In the genomic region with DNA sequence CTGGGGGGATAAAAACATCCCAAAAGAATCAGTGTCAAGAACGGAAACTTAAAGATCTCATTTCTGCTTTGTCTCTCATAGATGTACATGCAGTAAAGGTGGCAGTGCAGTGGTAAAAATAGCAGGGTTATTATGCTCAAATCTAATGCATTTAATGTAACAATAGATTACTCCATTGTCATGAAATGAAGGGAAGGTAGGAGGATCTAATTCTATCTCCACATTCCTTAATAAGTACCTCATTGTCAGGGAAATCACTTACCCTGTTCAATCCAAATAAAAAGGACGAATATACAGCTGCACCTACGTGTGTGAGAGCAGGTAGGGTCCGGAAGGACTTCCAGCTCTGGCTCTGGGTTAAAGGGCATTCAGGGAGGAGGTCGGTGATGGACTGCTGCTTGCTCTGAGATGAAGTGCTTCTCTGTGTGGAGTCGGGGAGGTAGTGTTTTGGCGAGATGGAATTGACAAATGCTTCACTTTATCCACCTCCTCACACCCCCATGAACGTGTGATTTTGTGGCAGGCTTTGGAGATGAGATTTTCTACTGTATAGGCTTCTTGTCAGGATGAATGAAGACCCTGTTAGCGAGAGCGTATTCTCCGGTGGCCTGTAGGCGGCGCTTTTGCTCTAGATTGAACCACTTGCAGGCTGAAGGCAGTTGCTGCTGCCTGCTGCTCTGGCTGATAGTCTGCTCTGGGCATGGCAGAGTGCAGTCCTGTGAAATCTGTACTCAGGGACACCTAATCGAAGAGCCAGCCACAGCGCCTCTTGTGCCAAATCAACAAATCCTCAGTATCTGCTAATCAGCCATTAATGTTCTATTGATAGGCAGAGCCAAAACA, we compare ENCODE assay signal across 8 mouse cellular contexts.
A peak's percentile ranks its signal among the peaks of the same experiment; 100 is the strongest.
DNase-seq lines count a peak whose midpoint lies in the region; ATAC-seq lines count a peak whose summit lies in the region.
"Had no signal": no experiment of that assay in that cellular context is flagged by ENCODE, and none has a peak within 500 bp of the region (broad histone marks: within the 10 kb centered on the region; RNA-seq: fewer than 3 reads in every experiment).

No protein-coding gene starts in this region.

- no peaks in the 10 kb centered on the region for H3K9me3 ChIP-seq in midbrain, embryonic 16.5 days (replicated peaks; ENCODE audit: control insufficient read depth, low read length, poor library complexity, severe bottlenecking)
- H3K9me3 ChIP-seq: heart, embryonic 13.5 days had no signal

- no peak overlapping the region for H3K27ac ChIP-seq in midbrain, embryonic 16.5 days (ENCODE audit: low read length)
- H3K27ac ChIP-seq: heart, embryonic 13.5 days had no signal

- H3K36me3 ChIP-seq in midbrain, embryonic 16.5 days (ENCODE audit: control insufficient read depth, insufficient read depth, low read length): no peaks in the 10 kb centered on the region
- H3K36me3 ChIP-seq: heart, embryonic 13.5 days had no signal

- H3K4me2 ChIP-seq in midbrain, embryonic 16.5 days (ENCODE audit: low read length): no peak overlapping the region; the same call in 1 of the 2 replicates
- H3K4me2 ChIP-seq: heart, embryonic 13.5 days had no signal

- WGBS in midbrain, embryonic 16.5 days: 25% methylated on average over 15 of the region's 15 CpGs

- peak; percentile 30 for DNase-seq in MEL-GATA-1-ER (ENCODE audit: extremely low read depth, low read depth)
- peak; percentile 7 for DNase-seq in adrenal gland, adult 8-10 months
- DNase-seq in embryo, embryonic 11.5 days (ENCODE audit: low read depth, low spot score): peak; percentile 57
- peak; percentile 61 for DNase-seq in heart, postnatal 4 days
- peak; percentile 88 to 91 for DNase-seq in layer of hippocampus, postnatal 25 days (ENCODE audit: extremely low spot score in 1 of 2, low spot score in 1 of 2)
- peak; percentile 78 for DNase-seq in testis, postnatal 10 days (ENCODE audit: low spot score)

- no peak overlapping the region for H3K9ac ChIP-seq in midbrain, embryonic 16.5 days (ENCODE audit: low read depth, low read length)
- H3K9ac ChIP-seq: heart, embryonic 13.5 days had no signal

- no peaks in the 10 kb centered on the region for H3K27me3 ChIP-seq in midbrain, embryonic 16.5 days (ENCODE audit: control insufficient read depth, insufficient read depth, low read depth, low read length)
- H3K27me3 ChIP-seq: heart, embryonic 13.5 days had no signal

- peaks cover 2% of the 10 kb centered on the region; the same call in 1 of the 2 replicates for H3K4me1 ChIP-seq in midbrain, embryonic 16.5 days (ENCODE audit: control insufficient read depth, insufficient read depth, low read length)
- H3K4me1 ChIP-seq: heart, embryonic 13.5 days had no signal

- ATAC-seq in midbrain, embryonic 16.5 days: peak; percentile 90

- H3K4me3 ChIP-seq in midbrain, embryonic 16.5 days (ENCODE audit: low read depth, low read length): no peak overlapping the region
- H3K4me3 ChIP-seq: heart, embryonic 13.5 days had no signal

Comparison
In these comparisons a context has a peak if more than half of its experiments do, and no peak if none do; other contexts are left out.
1. DNase-seq: peak in every context shown above with its lines; median percentile 90 in layer of hippocampus, postnatal 25 days; 78 in testis, postnatal 10 days; 61 in heart, postnatal 4 days; 57 in embryo, embryonic 11.5 days; 30 in MEL-GATA-1-ER; 7 in adrenal gland, adult 8-10 months.